Mouse (Mus musculus): Measurements from ENCODE around the gene Rbl2.

Gene Rbl2

GRCm38 (mm10) chr8:91159959-91160800, 90.3 kb downstream of the Rbl2 start:
- in situ Hi-C loops (cut with MboI; ENCODE audit: low sequenced_read_pairs), result no loop called here

DNA sequence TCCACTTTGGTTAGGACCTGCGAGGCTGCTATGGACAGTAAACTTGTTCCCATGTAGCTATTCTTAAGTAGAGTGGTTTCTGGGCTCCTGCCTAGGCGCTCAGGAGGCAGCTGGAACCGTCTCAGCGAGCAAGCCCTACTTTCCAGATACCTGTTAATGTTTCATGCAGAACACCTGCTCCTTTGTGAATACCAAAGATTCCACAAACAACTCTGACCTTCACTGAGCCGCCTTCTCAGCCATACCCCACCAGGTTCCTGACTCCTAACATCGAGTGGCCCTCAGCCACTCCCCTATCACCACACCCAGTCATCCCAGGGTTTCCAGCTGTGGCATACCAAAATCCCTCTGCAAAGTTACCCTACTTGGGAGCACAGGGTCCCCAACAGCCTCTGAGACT, 100.3 kb downstream of the Rbl2 start:
- in situ Hi-C loops (cut with MboI; ENCODE audit: low sequenced_read_pairs), result no loop called here

- in situ Hi-C loops (cut with MboI; ENCODE audit: low sequenced_read_pairs), result no loop called here
Measured at GRCm38 (mm10) chr8:91170914-91171313, 101.1 kb downstream of the Rbl2 start.

DNA sequence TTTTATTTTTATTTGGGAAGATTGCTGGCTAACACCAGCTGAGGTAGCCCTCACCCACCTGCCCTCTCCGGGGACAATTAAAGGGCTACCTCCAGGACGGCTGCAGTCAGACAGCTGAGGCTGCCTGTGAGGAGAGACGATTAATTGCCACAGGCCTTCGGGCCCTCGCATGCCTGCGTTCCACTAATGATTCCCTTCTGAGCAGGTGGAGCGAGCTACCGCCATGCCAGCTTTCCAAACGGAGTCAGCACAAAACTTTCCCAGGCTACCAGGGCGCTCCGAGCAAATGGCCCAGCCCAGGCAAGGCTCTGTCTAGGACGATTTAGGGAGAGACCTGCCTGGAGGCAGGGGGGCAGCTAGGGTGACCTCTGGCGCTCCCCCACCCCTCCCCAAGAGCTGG, 101.7 kb downstream of the Rbl2 start:
- in situ Hi-C loops (cut with MboI; ENCODE audit: low sequenced_read_pairs), result no loop called here

Measured in CH12F3 (cell line).